Mouse (Mus musculus) heart, embryonic 14.5 days (tissue): Measurements from ENCODE around the gene Cbs. TPM values are rescaled to one million over a fixed set of nuclear protein-coding genes. Genes with fewer than 3 reads are reported as not detected.

Source experiments
- ATAC-seq: fragments of 200-750 bp; cut with Nextera tagmentation; 2 replicates; pipeline ENCODE4 v1.8.0; 2017; ENCODE audit warnings: low read depth, moderate TSS enrichment; ENCODE audit not compliant: insufficient number of reproducible peaks, insufficient read depth, low FRiP score
- H3K27ac ChIP-seq, 2 experiments: fragments of 200-500 bp in 1 of 2; fragments of 300-500 bp in 1 of 2; sonication (generic) in 1 of 2; replicated peaks in 1 of 2; 2 replicates each; pipeline ENCODE4 v1.5.1; 2012 to 2014; ENCODE audit warnings: low read depth in 2 of 2, low read length in 2 of 2, control low read depth in 1 of 2, mild to moderate bottlenecking in 1 of 2, mixed read lengths in 1 of 2; ENCODE audit not compliant: control insufficient read depth in 1 of 2, insufficient read depth in 1 of 2
- H3K27me3 ChIP-seq: fragments of 300-500 bp; sonication (generic); 2 replicates; pipeline ENCODE4 v1.6.1; 2014; ENCODE audit warnings: mild to moderate bottlenecking, low read length, control low read depth; ENCODE audit not compliant: control insufficient read depth, insufficient read depth
- H3K36me3 ChIP-seq: fragments of 300-500 bp; sonication (generic); 2 replicates; pipeline ENCODE4 v1.6.1; 2014; ENCODE audit warnings: mild to moderate bottlenecking, control low read depth, low read length, mixed read lengths; ENCODE audit not compliant: control insufficient read depth, insufficient read depth
- H3K4me1 ChIP-seq, 2 experiments: fragments of 200-500 bp in 1 of 2; fragments of 300-500 bp in 1 of 2; sonication (generic) in 1 of 2; 2 replicates each; pipeline ENCODE4 v1.6.1; 2012 to 2014; ENCODE audit warnings: low read length in 2 of 2, control low read depth in 1 of 2, mixed read lengths in 1 of 2; ENCODE audit not compliant: control insufficient read depth in 2 of 2, insufficient read depth in 2 of 2
- H3K4me2 ChIP-seq: fragments of 300-500 bp; sonication (generic); 2 replicates; pipeline ENCODE4 v1.6.1; 2014; ENCODE audit warnings: mild to moderate bottlenecking, low read length
- H3K4me3 ChIP-seq, 2 experiments: fragments of 200-500 bp in 1 of 2; fragments of 300-500 bp in 1 of 2; sonication (generic) in 1 of 2; 2 replicates each; pipeline ENCODE4 v1.5.1; 2012 to 2014; ENCODE audit warnings: low read length in 2 of 2, mild to moderate bottlenecking in 2 of 2, control low read depth in 1 of 2, low read depth in 1 of 2, moderate library complexity in 1 of 2; ENCODE audit not compliant: control insufficient read depth in 1 of 2, insufficient read depth in 1 of 2
- H3K9ac ChIP-seq: fragments of 300-500 bp; sonication (generic); 2 replicates; pipeline ENCODE4 v1.6.1; 2014; ENCODE audit warnings: mild to moderate bottlenecking, low read length
- H3K9me3 ChIP-seq: fragments of 300-500 bp; sonication (generic); 2 replicates; pipeline ENCODE4 v1.6.1; 2016; ENCODE audit warnings: low read length, control low read depth; ENCODE audit not compliant: control insufficient read depth
- WGBS: fragments of 180-500 bp; shearing (Covaris S2); extraction: QIAGEN DNeasy Blood & Tissue Kit; methylation state at CpG from one replicate; pipeline ENCODE4 v1.1.7; 2014; 5-methylcytosine and 5-hydroxymethylcytosine counted together
- polyA plus RNA-seq: library from polyadenylated mRNA; unstranded; fragments of >200 nt; fragmentation: Nextera tagmentation; extraction: Ambion mirVana; gene quantifications from 2 replicates; pipeline ENCODE4 v1.2.1, GENCODE M21; 2014

Gene Cbs
- polyA plus RNA-seq, 1 experiment from 2014 or later: 0.96 TPM

DNA sequence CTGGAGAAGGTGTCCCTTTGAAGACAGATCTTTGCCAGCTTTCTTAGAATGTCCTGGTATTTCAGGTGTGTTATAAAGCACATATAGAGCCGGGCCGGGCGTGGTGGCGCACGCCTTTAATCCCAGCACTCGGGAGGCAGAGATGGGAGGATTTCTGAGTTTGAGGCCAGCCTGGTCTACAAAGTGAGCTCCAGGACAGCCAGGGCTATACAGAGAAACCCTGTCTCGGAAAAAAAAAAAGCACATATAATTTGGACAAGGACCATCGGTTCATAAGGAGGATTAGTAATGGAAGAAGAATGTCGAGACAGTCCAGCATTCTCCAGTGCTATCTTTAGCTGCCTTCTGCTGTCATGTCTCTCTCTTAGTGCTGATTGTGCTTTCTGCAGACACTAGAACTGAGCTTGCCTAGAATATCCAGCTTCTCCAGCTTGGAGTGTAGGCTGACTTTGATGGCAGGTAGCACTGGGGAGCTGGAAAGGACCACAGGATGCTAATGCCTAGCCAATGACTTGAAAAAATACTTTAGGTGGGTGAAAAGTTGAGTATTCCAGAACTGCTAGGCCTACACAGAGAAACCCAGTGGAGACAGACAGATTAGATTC, 66.6 kb downstream of the Cbs start:
- ATAC-seq: peak; percentile 85
- no peak overlapping the region for H3K4me2 ChIP-seq
- no peak overlapping the region for H3K4me3 ChIP-seq
- peaks cover 17 to 49% of the 10 kb centered on the region in 2 experiments for H3K4me1 ChIP-seq
- H3K27ac ChIP-seq: peak overlapping the region; percentile 15 to 25; a peak in 2 of 4 replicates
- H3K9ac ChIP-seq: no peak overlapping the region
- H3K36me3 ChIP-seq: peaks cover 7% of the 10 kb centered on the region; the same call in 1 of the 2 replicates
- H3K9me3 ChIP-seq: no peaks in the 10 kb centered on the region
- H3K27me3 ChIP-seq: no peaks in the 10 kb centered on the region
- 56% methylated on average over 9 of the region's 9 CpGs for WGBS

DNA sequence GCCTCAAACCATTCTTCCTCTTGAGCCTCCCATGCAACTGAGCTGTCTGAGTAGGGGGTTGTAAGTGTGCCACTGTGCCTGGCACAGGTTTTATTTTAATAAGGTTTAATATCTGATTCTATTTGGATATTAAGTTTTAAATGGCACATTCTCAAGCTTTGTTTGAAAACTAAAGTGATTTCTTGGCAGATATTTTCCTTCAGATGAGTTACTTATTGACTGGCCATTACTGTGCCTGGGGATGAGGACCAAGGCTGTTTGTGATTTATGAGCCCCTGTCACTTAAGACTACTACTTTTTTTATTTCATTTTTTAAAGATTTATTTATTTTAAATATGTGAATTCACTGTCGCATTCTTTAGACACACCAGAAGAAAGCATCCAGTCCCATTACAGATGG, 67.3 kb downstream of the Cbs start:
- Histone ChIP-seq H3K9ac (no peak overlapping the region), H3K27ac (no peak overlapping the region; a peak in 1 of 4 replicates), H3K4me3 (no peak overlapping the region), H3K4me2 (no peak overlapping the region), H3K36me3 (peaks cover 7% of the 10 kb centered on the region; the same call in 1 of the 2 replicates), H3K4me1 (peaks cover 17 to 43% of the 10 kb centered on the region in 2 experiments), H3K27me3 (no peaks in the 10 kb centered on the region), H3K9me3 (no peaks in the 10 kb centered on the region)
- 94% methylated on average over 1 of the region's 1 CpGs for WGBS
- ATAC-seq: no peak

DNA sequence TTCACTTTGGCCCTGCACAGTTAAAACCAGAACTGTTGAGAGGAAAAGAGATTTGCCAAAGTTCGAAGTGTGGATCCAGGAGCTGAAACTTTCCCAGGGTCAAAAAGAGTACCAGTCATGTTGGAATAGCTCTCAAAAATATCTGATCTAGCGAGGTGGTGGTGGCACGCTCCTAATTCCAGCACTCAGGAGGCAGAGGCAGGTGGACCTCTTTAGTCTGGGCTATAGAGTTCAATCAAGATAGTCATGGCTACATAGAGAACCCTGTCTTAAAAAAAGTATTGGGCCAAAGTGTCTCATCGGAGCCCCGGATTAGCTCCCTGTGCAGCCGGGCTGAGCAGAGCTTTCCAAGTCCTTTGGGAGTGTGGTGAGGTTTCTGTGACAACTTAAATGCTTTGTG, 70.8 kb downstream of the Cbs start:
- peaks cover 7% of the 10 kb centered on the region; the same call in 1 of the 2 replicates for H3K36me3 ChIP-seq
- H3K9ac ChIP-seq: peak overlapping the region; percentile 94
- no peaks in the 10 kb centered on the region for H3K9me3 ChIP-seq
- peak overlapping the region; percentile 91 for H3K4me2 ChIP-seq
- H3K4me3 ChIP-seq: peak overlapping the region in 1 of 2 experiments; percentile 85; a peak in 2 of 4 replicates
- 63% methylated on average over 6 of the region's 6 CpGs for WGBS
- peak overlapping the region in 1 of 2 experiments; percentile 98; a peak in 1 of 4 replicates for H3K27ac ChIP-seq
- peaks cover 20 to 43% of the 10 kb centered on the region in 2 experiments for H3K4me1 ChIP-seq
- no peak for ATAC-seq
- no peaks in the 10 kb centered on the region for H3K27me3 ChIP-seq

DNA sequence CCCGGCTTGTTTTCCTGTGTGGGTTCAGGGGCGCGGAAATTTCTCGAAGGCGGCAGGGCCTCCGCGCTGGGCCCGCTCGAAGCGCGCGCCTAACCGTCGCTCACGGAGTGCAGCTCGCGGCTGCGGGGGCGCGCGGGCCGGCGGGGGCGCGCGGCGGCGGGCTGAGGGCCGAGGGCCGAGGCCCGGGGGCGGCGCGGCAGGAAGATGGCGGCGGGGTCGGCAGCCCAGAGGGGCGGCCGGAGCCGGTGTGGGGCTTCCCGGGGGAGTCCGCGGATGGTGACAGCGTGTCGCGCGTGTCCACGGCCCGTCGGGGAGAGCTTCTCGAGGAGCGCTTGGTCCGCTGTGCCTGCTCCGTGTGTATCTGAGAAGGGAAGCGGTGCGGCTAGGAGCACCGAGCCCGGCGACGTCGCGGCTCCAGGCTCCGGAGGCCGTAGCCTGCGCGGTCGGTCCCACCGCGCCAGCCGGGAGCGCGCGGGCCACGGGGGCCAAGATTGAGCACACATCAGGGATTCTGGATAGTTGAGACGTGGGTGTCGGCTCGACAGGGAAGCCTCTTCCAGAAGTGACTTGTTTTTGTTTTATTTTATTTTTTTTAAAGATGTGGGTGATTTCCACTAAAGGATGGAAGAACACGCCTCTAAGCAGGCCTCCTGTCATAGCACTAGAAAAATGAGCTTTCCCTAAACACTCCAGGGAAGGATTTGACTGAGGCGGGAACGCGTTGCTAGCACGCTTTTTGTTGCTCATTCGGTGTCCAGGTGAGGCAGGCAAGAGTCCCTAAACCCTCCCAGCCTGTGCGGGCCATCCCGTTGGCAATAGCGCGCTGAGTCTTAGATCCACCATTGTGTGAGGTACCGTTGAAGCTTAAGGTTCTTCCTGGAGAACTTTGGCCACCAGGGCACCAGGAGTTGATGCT, 71.6 kb downstream of the Cbs start:
- H3K9me3 ChIP-seq: no peaks in the 10 kb centered on the region
- peak overlapping the region; percentile 89 to 98 for H3K27ac ChIP-seq
- WGBS: under 1% methylated on average over 88 of the region's 88 CpGs
- peak overlapping the region; percentile 91 for H3K4me2 ChIP-seq
- H3K4me3 ChIP-seq: peak overlapping the region; percentile 85 to 99
- peaks cover 20 to 35% of the 10 kb centered on the region in 2 experiments for H3K4me1 ChIP-seq
- ATAC-seq: peak; percentile 19
- no peaks in the 10 kb centered on the region for H3K27me3 ChIP-seq
- peaks cover 7% of the 10 kb centered on the region; the same call in 1 of the 2 replicates for H3K36me3 ChIP-seq
- peak overlapping the region; percentile 94 for H3K9ac ChIP-seq

DNA sequence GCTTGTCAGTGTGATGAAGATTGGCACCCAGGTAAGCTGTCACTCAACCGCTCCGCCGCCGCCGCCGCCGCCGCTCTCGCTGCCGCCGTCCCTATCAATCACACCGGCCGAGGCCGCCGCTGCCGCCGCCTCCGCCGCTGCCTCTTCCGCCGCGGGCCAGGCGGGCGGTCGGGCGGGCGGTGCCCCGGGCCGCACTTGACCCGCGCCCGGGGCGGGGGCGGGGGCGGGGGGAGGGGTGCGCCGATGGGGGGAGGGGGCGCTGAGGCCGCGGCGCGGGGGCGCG, 72.2 kb downstream of the Cbs start:
- H3K36me3 ChIP-seq: peaks cover 7% of the 10 kb centered on the region; the same call in 1 of the 2 replicates
- H3K4me3 ChIP-seq: peak overlapping the region; percentile 85 to 99
- H3K27ac ChIP-seq: peak overlapping the region; percentile 89 to 98
- H3K27me3 ChIP-seq: no peaks in the 10 kb centered on the region
- peak overlapping the region; percentile 94 for H3K9ac ChIP-seq
- peak overlapping the region; percentile 91 for H3K4me2 ChIP-seq
- H3K4me1 ChIP-seq: peaks cover 19 to 30% of the 10 kb centered on the region in 2 experiments
- 1% methylated on average over 34 of the region's 44 CpGs for WGBS
- no peaks in the 10 kb centered on the region for H3K9me3 ChIP-seq
- no peak for ATAC-seq

DNA sequence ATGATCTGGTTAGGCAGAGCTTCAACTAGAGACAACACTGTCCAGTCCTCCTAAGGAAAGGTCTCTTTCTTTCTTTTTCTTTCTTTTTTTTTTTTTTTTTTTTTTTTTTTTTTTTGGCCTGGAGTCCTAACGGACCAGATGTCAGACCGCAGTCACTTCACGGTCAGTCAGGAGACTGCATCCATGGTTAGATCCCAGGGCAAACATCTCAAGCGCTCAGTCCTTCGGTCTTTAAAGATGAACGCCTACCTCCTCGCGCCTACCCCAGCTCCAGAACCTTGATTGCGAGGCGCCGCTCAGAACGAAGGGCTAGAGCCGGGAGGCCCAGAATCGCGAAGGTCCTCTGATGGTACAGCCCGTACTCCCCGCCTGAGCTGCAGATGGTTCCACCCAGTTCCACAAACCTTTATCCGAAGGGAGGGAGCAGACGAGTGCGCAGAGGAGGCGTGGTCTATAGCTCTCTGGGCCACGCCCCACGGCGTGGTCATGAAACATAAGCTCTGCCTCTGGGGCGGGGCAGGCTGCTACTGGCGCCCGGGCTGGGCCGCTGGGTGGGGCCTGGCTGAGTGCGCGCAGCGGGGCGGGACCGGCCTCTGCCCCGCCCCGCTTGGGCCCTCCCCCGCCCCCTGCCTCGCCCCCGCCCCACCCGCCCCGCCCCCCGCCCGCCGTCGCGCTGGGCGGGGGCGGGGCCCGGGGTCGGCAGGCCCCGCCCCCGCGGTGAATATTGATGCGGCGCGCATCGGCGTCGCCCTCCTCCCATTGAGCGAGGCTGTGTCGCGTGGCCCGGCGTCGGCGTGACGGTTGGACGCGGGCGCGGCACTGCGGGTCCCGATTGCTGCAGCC, 72.8 kb downstream of the Cbs start, which contains the start of gene Pknox1:
Gene Pknox1 (plus strand): TSS at position 720 of the 843 bp plus-strand sequence.
- peak within 1 kb of the TSS; percentile 94 for H3K9ac ChIP-seq
- peak within 1 kb of the TSS; percentile 98 to 99 for H3K27ac ChIP-seq
- H3K4me2 ChIP-seq: peak within 1 kb of the TSS; percentile 91
- WGBS: under 1% methylated on average over 44 of the region's 72 CpGs
- peaks cover 5% of the 10 kb centered on the region; the same call in 1 of the 2 replicates for H3K36me3 ChIP-seq
- ATAC-seq: peak; percentile 97
- peaks cover 16 to 28% of the 10 kb centered on the region in 2 experiments for H3K4me1 ChIP-seq
- H3K9me3 ChIP-seq: no peaks in the 10 kb centered on the region
- peak within 1 kb of the TSS; percentile 85 to 99 for H3K4me3 ChIP-seq
- H3K27me3 ChIP-seq: no peaks in the 10 kb centered on the region

DNA sequence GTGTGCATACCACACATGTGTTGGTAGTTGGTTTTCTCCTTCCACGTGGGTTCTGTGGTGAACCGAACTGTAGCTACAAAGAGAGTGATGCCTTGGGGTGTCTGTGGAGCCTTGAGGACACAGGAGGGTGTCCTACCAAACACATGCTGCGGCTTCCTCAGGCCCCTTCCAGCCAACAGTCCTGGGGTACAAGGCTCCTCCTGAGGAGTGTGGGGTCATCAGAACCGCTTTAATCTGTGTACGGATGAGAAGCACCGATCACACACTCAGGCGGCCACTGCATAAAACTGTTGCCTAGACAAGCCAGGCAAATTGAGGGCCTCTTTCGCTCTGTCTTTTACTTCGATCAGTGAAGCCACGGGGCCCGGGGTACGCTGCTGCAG, 73.4 kb downstream of the Cbs start:
- Histone ChIP-seq H3K4me2 (peak overlapping the region; percentile 75), H3K27me3 (no peaks in the 10 kb centered on the region), H3K9me3 (no peaks in the 10 kb centered on the region), H3K36me3 (no peaks in the 10 kb centered on the region), H3K27ac (peak overlapping the region; percentile 90 to 99), H3K4me3 (peak overlapping the region; percentile 47 to 83), H3K9ac (peak overlapping the region; percentile 79), H3K4me1 (peaks cover 14 to 23% of the 10 kb centered on the region in 2 experiments)
- no peak for ATAC-seq
- 14% methylated on average over 12 of the region's 12 CpGs for WGBS
